Mouse (Mus musculus): ENCODE measurements around the gene Arid5b.

DNA sequence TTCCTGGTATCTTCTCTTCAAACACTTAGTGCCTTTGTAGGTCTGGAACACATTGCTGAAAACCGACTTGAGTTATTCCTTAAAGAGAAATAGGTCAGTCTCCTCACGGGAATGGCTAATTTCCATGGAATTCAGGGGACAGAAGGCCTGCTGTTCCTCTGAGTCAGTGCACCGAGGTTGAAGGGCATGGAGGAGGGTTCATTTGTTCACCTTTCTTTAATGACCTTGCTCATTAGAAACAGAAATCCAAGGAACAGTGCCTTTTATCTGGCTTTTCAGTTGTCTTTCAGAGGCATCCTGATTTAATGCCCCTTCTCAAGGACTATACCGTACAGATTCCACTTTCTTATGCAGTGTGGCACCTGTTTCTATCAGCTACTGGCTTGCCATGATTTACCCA is 18.9 kb downstream of the Arid5b start:
- TF ChIP-seq CTCF (IDR thresholded peaks at IDR 0.05; ENCODE audit: low read depth) (no peak), EP300 (IDR thresholded peaks at IDR 0.05; ENCODE audit: low read depth) (no peak)

Measured in liver, embryonic 14.5 days (tissue).